Mouse (Mus musculus) brain, adult 2 months (tissue): ENCODE measurements around the gene Il1rl1.
A peak's percentile ranks its signal among the peaks of the same experiment; 100 is the strongest.

Source experiments
- DNase-seq: peaks from one replicate; pipeline ENCODE4 v3.0.0; 2011; ENCODE audit warnings: low read depth, low spot score

Gene Il1rl1

GRCm38 (mm10) chr1:40428910-40429675 lies at the start of gene Il1rl1:
Il1rl1 (plus strand) TSS chr1:40429570.
- no peak for DNase-seq

- peak; percentile 74 for DNase-seq
Measured at GRCm38 (mm10) chr1:40380111-40380510, 49.3 kb upstream of the Il1rl1 start.

DNA sequence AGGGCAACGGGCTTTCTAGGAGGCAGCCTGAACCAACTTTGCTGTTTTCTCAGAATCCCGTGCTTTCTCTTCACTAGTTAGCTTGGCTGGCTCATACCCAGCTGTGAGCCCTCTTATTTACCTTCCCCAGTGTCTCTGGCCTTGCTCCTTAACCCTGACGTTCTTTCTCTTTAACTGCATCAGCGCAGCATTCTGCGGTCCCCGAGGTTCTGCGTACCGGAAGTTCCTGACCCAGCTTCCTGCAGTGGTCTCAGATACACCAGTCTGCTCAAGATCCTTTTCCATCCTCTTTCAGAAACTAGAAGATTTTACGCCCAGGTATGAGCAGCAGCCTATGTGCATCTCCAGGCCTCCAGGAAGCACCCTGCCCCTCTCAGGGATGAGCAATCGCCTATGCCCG lies 48.4 kb upstream of the Il1rl1 start:
- DNase-seq, result no peak

GRCm38 (mm10) chr1:40382841-40383240 lies 46.5 kb upstream of the Il1rl1 start:
- no peak for DNase-seq

GRCm38 (mm10) chr1:40384931-40385545 lies 44.3 kb upstream of the Il1rl1 start:
- DNase-seq, result no peak

- DNase-seq, result no peak
Measured at GRCm38 (mm10) chr1:40391374-40391773, 38.0 kb upstream of the Il1rl1 start.

- DNase-seq, result no peak
Measured at GRCm38 (mm10) chr1:40392535-40392934, 36.8 kb upstream of the Il1rl1 start.

GRCm38 (mm10) chr1:40393214-40393613 lies 36.2 kb upstream of the Il1rl1 start:
- DNase-seq, result no peak

DNA sequence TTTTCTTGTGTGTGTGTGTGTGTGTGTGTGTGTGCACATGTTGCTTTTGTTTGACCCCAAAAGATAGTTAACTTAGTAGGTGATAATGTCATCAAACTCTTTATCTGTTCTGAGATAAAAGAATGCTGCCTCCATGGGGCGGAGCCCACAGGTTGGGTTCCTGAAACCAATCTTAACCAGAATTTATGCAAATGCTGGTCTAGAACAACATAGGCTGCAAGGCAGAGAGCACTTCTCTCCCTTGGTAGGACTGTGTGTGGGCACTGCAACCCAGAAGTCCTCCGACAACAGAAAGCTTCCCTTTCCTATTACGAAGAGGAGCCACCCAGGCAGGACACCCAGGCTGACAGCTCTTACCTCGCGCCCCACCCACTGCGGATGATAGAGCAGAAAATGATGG lies 29.7 kb upstream of the Il1rl1 start:
- no peak for DNase-seq

DNA sequence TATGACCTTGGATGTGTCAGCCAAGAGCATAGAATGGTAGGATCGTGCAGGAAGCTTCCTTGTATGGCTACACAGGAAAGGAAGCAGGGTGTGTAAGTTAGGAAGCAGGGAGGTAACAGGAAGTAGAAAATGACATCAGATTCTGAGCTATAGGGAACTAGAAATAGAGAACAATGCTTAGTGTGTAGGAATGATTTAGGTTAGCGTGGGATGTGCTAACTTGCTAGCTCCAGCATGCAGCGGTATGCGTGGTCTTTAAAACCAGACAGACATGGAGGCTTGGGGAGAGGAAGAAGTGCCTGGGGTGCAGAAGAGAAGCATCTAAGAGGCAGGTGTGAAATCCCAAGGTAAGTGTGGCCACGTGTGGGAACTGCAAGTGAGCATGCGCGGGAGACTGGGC lies 24.7 kb upstream of the Il1rl1 start:
- peak; percentile 41 for DNase-seq

DNA sequence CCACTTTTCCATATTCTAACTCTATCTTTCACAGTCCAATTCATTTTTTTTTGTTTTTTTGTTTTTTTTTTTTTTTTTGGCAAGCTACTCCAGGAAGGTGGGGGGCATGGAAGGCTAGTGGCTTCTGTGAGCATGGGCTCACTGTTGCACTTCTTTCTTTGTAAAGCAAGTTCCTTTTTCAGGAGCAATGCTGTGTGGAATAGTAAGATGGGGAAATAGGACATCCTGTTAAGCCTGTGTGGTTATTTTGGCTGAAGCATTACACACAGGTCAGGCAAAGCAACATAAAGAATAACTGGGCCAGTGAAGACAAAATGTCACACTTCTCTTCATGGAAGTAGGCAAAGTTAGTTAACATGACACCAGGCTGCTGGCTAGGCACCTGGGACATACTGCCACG lies 19.5 kb upstream of the Il1rl1 start:
- peak; percentile 6 for DNase-seq

DNA sequence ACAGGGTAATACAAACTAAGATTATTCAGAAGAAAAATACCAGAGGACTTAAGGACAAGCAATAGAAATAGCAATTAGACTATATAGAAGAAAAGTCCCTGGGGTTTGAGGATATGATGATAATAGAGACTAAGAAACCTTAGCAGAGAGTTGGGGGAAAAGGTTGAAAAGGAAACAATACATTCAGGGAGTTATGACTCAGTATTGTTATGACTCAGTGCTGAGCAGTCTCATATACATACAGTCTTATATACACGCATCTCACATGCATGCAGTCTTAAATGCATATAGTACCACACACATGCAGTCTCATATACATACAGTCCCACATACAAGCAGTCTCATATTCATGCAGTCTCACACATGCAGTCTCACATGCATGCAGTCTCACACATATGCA lies 16.3 kb upstream of the Il1rl1 start:
- DNase-seq, result no peak

DNA sequence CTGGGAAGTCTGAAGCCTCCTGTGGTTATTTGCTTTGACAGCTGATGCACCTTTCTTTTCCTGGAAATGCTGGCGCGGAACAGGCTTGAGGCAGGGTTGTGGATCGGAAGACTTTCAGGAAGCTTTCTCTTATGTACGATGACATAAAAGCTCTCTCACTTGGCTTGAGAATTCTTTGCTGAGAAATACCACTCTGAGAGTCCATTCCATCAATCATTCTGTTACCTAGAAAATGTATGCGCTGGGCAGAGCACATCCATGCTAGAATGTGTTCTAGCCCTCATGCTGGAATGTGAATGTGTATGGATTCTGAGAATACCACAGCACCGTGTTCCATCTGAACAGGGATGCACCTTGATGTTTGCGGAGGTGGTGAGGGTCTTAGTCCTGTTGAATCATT lies 15.1 kb upstream of the Il1rl1 start:
- no peak for DNase-seq

GRCm38 (mm10) chr1:40414863-40415656 lies 14.3 kb upstream of the Il1rl1 start:
- no peak for DNase-seq

GRCm38 (mm10) chr1:40417034-40417433 lies 12.3 kb upstream of the Il1rl1 start:
- DNase-seq, result no peak

DNA sequence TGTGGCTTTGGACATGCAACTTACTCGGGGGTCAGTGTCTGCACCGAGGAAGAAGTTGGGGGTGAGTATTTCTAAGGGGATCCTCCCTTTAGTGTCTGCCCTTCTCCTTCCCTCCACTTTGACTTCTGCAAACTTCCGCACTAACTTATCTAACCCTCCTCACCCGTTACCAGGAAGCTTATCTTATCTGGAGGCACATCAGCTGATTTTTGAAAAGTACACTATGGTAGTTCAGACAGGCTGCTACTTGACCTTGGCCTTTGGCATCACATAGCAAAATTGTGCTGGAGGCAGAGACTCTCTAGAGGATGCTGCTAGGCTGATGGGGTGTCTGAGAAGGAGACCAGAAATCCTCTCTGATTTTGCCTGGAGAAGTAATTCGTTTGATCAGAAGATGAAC lies 10.9 kb upstream of the Il1rl1 start:
- no peak for DNase-seq

GRCm38 (mm10) chr1:40423892-40424291 lies 5.5 kb upstream of the Il1rl1 start:
- no peak for DNase-seq

DNA sequence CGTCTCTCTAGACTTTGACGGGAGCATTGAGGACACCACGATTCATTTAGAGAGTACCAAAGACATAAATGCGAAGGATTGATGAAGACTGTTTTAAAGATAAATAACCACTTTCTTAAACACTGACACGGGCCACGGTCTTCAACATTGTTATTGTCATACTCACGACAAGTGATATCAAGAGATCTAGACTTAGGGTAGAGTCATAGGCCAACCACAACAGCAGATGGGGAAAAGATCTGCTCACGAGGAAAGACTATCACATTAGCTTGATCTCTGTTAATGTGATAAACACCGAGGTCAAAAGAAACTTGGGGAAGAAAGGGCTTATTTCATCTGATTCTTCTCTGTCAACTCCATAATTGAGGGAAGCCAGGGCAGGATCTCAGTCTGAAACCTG lies 2.1 kb upstream of the Il1rl1 start:
- no peak for DNase-seq

- DNase-seq, result no peak
Measured at GRCm38 (mm10) chr1:40427901-40428300, 1.5 kb upstream of the Il1rl1 start.

- DNase-seq, result no peak
Measured at GRCm38 (mm10) chr1:40430143-40430834, 919 bp downstream of the Il1rl1 start.

DNA sequence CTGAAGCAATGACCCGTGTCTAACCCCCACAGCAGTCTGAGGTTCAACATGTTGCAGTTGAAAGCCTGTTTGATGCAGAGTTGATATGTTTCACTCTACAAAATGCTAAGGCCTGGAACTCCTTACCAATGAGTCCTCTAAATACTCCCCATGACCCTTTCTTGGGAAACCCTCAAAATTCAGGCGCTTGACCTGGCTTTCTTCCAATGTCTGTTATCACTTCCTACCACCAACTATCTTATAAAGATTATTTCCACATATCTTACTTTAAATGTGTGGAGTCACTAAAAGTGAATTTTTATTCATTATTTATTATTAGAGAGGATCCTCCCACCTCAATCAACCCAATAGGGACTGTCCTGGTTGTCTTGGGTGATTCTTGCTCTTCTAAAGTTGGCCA lies 2.8 kb downstream of the Il1rl1 start:
- no peak for DNase-seq

- DNase-seq, result no peak
Measured at GRCm38 (mm10) chr1:40435936-40436335, 6.6 kb downstream of the Il1rl1 start.
